Mouse (Mus musculus): ENCODE results near the gene Ugt1a7c. TPM values are rescaled to one million over a fixed set of nuclear protein-coding genes. Genes with fewer than 3 reads are reported as not detected.

Gene Ugt1a7c
- total RNA-seq, 2 experiments from 2014 or later, result 0.51 to 1.3 TPM

DNA sequence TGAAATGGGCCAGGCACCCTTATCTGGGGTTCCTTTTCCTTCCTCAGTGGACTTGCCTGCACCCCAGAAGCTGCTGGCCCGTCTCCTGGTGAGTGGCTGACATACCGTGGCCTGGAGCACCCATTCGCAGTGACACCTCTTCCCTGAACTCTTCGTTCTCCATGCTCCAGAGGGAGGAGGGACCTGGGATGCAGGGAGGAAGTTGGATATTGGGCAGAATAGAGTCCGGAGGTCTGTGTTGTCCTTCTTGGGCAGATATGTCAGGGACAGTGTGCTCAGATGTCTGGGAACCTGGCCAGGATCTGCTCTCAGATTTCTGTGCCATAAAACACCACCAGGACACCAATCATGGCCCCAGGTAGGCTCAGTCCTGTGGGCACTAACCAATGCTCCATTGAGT, 145.2 kb downstream of the Ugt1a7c start:
- no peak for DNase-seq

DNA sequence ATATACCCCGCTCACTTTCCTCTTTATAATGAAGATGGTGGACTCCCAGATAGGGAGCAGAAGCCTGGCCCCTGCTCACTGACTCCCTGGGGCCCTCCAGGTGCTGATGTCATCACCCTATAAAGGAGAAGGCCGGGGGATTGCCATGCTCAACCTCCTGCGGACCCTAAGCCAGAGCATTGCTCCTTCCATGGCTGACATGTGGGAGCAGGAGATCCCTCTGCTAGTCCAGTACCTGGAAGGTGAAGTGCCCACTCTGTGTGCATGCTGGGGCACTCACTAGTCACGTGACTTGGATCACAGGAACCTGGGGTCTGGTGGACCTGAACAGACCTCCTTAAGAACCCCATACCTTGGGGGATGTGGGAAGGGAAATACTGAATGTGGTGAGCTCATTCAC, 145.7 kb downstream of the Ugt1a7c start:
- no peak for DNase-seq

- DNase-seq, result no peak
Observed at GRCm38 (mm10) chr1:88243861-88244260, 149.0 kb downstream of the Ugt1a7c start.

DNA sequence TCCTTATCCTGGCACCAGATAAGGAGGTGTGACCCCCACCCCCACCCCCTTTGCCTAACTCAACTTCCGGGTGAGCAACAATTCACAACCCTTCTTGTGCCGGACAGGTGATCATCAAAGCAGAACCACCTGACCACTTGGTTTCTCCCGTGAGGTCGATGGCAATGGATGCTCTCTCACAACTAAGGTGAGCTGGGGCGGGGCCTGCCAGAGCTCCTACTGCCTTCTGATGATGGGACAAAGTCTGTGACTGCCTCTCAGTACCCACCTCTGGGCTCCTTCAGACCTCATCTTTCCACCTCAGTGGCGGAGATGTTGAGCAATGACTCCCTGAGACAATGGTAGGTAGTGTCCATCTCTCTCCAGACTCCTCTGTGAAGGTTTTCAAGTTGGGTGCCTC, 151.0 kb downstream of the Ugt1a7c start:
- no peak for DNase-seq

DNA sequence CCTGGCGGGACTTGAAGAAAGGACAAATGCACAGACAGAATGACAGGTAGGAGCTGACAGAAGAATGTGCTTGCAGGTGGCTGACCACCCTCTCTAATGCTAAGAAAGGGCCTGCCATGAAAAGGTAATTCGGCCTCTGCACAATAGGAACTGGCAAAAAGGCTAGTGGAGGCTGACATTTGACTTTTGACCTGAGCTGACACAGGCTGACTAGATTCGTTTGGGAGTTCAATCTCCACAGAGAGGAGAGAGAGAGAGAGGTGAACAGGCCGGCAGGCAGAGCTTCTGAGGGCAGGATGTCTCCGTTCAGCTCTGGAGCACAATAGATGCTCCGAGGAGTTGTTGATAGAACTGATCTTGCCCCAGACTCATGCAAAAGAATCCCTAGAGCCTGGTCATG, 151.5 kb downstream of the Ugt1a7c start:
- no peak for DNase-seq

GRCm38 (mm10) chr1:88247660-88248059, 152.8 kb downstream of the Ugt1a7c start:
- DNase-seq, result no peak

DNA sequence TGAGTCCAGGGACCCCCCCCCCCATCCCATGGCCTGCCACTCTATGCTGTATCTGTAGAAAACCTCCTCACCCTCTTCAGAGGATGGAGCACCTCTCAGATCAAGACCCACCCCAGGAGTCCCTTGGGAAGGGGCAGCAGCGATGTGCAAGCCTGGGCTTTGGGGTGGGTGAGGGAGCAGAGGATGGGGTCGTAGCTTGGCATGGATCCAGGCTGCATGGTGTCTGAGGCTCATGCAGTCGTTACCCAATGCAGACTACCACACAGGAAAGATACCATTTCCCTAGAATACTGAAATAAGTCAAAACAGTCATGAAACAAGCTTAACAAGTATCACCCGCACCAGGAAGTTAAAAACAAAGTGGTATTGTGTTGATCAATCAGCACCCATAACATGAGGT, 153.8 kb downstream of the Ugt1a7c start:
- DNase-seq, result no peak

DNA sequence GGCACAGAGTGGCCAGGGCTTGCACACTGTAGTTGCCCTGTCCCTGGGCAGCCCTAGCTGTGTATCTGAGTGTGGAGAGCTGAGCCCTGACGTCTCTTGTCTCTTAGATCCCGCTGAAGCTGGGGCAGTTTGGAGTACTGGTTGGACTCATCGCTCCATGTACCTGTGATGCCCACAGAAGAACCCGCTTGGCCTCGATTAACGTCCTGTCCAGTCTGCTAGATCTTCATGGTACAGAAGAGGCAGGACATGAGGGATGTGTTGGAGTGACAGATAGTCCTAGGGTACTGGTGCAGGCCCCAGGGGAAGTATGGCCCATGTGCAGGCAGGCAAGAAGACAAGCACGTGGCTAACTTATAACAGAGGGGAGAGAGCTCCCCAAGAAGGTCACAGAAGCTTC, 154.7 kb downstream of the Ugt1a7c start:
- DNase-seq, result no peak

- DNase-seq, result no peak
Observed at GRCm38 (mm10) chr1:88250023-88250422, 155.2 kb downstream of the Ugt1a7c start.

DNA sequence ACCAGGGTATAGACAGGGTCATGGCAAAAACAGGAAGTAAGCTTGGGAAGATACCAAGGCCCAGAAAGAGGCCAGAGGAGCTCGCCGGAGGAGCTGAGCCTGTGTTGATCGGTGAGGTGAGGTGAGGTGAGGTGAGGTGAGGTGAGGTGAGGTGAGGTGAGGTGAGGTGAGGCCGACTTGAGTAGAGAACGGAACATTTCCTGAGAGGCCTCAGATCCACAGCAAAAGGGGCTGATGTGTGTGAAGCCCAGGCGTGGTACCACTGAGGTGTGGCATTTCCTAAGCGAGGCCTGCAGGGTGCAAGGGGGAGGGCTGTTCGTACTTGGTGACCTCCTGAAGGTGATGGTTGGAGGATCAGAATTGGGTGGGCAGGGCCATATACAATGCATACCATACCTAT, 158.2 kb downstream of the Ugt1a7c start:
- no peak for DNase-seq

GRCm38 (mm10) chr1:88253540-88253939, 158.7 kb downstream of the Ugt1a7c start:
- no peak for DNase-seq

DNA sequence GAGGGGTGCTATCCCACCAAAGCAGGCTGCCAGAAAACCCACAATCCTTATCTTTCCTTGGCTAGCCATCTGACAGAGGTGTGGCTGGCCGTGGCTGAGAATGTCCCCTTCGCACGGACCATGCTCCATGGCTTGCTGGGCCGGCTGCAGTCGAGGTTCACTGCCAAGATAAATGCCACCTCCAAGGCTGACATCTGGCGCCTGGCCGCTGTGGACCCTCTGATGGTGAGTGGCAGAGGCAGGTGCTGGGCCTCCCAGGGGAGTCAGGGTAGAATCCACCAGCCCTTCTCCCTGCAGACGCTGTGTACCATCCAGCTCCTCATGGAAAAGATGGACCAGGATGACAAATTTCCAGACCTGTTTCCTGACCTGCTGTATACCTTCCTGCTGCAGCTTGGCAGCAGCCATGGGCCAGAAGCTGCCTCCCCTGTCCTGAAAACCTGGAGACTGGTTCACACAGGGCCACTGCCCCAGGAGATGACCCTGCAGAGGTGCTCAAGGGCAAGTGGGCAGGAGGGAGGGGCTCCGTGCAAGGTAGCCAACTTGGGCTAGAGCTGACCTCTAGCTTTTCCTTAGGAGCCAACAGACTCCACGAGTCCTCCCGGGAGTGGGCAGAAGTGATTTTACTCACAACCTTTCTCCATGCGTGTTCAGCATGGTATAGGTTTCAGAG, 160.1 kb downstream of the Ugt1a7c start:
- DNase-seq, result no peak

GRCm38 (mm10) chr1:88255466-88255857, 160.6 kb downstream of the Ugt1a7c start:
- no peak for DNase-seq

- DNase-seq, result no peak
Observed at GRCm38 (mm10) chr1:88255989-88256754, 161.3 kb downstream of the Ugt1a7c start.

- no peak for DNase-seq
Observed at GRCm38 (mm10) chr1:88256886-88257663, 162.2 kb downstream of the Ugt1a7c start.

GRCm38 (mm10) chr1:88257681-88258080, 162.8 kb downstream of the Ugt1a7c start:
- DNase-seq, result no peak

GRCm38 (mm10) chr1:88258361-88258760, 163.5 kb downstream of the Ugt1a7c start:
- no peak for DNase-seq

DNA sequence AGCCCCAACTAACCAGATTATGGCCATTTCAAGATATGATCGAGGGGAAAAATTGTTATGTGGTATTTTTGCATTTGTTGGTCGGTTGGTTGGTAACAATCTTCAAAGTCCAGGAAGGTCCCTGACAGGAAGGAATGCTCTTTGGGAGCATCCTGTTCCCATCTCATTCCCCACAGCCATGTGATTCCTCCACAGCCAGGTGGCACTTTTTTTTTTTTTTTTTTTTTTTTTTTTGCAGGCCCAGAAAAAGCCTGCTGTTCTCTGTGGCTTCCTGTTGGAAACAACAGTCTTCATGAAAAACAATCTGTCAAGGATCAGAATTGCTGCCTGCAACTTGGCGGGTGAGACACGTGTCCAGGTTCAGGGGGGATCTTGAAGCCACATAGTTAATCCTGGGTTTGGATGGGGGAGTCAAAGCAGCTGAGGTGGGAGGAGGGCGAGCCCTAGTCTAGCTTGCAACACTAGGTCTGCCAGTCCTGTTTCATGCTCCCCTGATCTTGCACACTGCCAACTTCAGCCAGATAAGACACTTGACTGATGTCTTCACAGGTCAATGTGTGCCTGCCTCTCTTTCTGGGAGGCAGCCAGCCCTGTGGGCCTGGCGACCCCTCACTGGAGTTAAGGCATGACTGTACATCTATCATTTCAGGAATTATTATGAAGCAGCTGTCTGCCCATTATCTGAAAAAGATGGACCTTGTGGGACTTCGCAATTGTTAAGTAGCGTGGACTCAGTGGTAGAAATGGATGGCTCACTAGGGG, 164.2 kb downstream of the Ugt1a7c start:
- DNase-seq, result no peak

DNA sequence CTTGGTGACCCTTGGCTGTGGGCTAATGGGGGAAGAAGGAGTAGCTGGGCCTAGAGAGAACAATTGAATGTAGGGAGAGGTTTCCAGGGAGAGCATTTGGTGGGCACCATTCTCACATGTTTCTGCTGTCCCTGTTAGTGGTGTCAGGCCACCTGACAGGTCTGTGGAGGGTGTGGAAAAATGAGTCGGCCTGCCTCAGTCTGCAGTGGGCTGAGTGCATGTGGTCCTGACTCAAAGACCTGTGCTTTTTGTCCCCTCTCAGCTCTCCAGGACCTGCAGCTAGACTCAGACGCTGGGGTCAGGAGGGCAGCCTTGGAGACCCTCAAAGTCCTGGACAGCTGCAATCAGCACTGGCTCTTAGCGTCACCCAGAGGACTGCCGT, 164.8 kb downstream of the Ugt1a7c start:
- DNase-seq, result no peak

- DNase-seq, result no peak
Observed at GRCm38 (mm10) chr1:88260114-88260513, 165.3 kb downstream of the Ugt1a7c start.

DNA sequence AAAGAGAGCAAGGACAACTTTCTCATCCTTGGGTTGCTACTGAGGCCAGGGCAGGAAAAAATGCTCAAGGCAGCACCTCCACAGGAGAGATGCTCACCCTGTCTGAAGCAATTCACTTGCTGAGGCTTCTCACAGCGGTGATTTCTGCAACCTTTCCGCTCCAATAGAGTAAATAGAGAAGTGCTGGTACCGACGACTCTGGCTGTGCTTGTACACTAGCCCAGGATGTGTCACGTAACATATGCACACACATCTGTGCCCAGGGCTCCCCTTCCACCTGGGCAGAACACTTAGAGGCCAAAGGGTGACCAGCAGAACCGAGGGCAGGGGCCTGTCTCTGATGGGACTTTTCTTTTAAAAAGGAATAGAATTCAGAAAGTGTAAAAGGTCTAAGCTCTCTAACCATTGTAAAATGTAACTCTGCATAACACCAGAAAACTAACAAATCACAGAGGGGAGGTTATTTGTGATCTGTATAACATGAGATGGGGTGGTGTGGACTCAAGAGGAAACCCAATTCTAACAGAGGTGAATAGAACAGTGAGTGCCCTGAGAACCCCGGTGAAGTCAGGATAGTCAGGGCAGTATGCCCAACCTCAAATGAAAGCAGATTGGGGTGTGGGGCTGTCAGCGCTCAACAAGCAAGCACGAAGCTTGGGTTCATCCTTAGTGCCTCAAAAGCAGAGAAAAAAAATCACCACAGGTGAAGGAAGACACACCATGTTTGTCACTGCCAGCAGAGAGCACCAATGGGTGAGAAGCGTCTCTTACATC, 165.9 kb downstream of the Ugt1a7c start:
- no peak for DNase-seq

DNA sequence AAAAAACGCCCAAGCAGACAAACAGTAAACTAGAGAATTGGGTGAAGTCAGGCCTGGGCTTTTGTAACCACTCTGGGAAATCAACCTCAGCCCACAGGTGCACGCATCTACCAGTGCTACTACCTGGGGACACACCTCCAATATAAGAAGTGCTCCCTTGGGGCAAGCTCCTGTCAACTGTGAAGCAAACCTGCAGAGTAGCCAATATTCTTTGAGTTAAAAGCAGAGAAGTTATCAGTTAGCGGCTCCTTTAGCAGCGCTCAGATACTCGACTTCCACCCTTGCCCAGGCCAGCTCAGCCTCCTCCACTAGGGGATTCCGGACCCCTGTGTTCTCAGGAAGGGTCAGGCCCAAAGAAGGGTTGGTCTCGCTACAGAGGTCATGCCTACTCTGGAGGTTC, 166.8 kb downstream of the Ugt1a7c start:
- no peak for DNase-seq
